Mouse (Mus musculus) liver, adult 2 months (tissue): ENCODE measurements around the gene Gpd2. TPM values are rescaled to one million over a fixed set of nuclear protein-coding genes. Genes with fewer than 3 reads are reported as not detected.

Experiments
- DNase-seq: peaks from one replicate; pipeline ENCODE4 v3.0.0-alpha.2; 2011; ENCODE audit warnings: low read depth, low spot score; ENCODE audit errors: extremely low read depth
- H3K27ac ChIP-seq: fragments of 200-500 bp; replicated peaks from 2 replicates; pipeline ENCODE4 v1.5.1; 2012; ENCODE audit warnings: low read depth, mild to moderate bottlenecking, control low read depth, inconsistent platforms, low read length; ENCODE audit not compliant: insufficient read depth
- H3K27me3 ChIP-seq: fragments of 200-500 bp; 2 replicates; pipeline ENCODE4 v1.6.1; 2012; ENCODE audit warnings: mild to moderate bottlenecking, moderate library complexity, low read length, inconsistent platforms; ENCODE audit not compliant: control insufficient read depth, insufficient read depth
- H3K36me3 ChIP-seq: fragments of 200-500 bp; 2 replicates; pipeline ENCODE4 v1.6.1; 2012; ENCODE audit warnings: low read length, inconsistent platforms; ENCODE audit not compliant: control insufficient read depth, insufficient read depth
- H3K4me1 ChIP-seq: fragments of 200-500 bp; 2 replicates; pipeline ENCODE4 v1.6.1; 2011; ENCODE audit warnings: low read length; ENCODE audit not compliant: control insufficient read depth, insufficient read depth
- H3K4me3 ChIP-seq: fragments of 200-500 bp; 2 replicates; pipeline ENCODE4 v1.5.1; 2011; ENCODE audit warnings: low read depth, mild to moderate bottlenecking, control low read depth, low read length, moderate library complexity; ENCODE audit not compliant: insufficient read depth
- H3K79me2 ChIP-seq: fragments of 200-500 bp; 2 replicates; pipeline ENCODE4 v1.6.1; 2012; ENCODE audit warnings: inconsistent platforms, mild to moderate bottlenecking, low read length, moderate library complexity; ENCODE audit not compliant: control insufficient read depth, insufficient read depth
- H3K9ac ChIP-seq: fragments of 200-500 bp; 2 replicates; pipeline ENCODE4 v1.6.1; 2012; ENCODE audit warnings: low read depth, mild to moderate bottlenecking, control low read depth, inconsistent platforms, low read length
- CTCF ChIP-seq: fragments of 200-500 bp; IDR thresholded peaks from 2 replicates; pipeline ENCODE4 v1.5.1; 2011; ENCODE audit warnings: low read depth, low read length, control low read depth
- POLR2A ChIP-seq: fragments of 200-500 bp; IDR thresholded peaks from 2 replicates; pipeline ENCODE4 v1.6.1; 2011; ENCODE audit warnings: low read length, control low read depth; ENCODE audit not compliant: insufficient read depth; ENCODE audit errors: extremely low read depth
- WGBS: fragments of 180-500 bp; shearing (Covaris S2); methylation state at CpG from one replicate; pipeline ENCODE4 v1.1.7; 2018; 5-methylcytosine and 5-hydroxymethylcytosine counted together
- polyA plus RNA-seq: library from polyadenylated mRNA; depleted of rRNA; stranded (reverse); fragments of >200 nt; gene quantifications from 2 replicates; pipeline ENCODE4 v1.2.3, GENCODE M21; 2012
- total RNA-seq: library from RNA; depleted of rRNA; stranded (reverse); fragments of >200 nt; gene quantifications from 2 replicates; pipeline ENCODE4 v1.2.3, GENCODE M21; 2014

The Gpd2 gene
- total and polyA plus RNA-seq, 2 experiments, result 7.1 to 12.3 TPM

GRCm38 (mm10) chr2:57293571-57293970, 56.1 kb downstream of the Gpd2 start:
- Histone ChIP-seq H3K4me1 (peaks cover 2% of the 10 kb centered on the region; the same call in 1 of the 2 replicates), H3K36me3 (peaks cover 3% of the 10 kb centered on the region), H3K27ac (no peak overlapping the region), H3K4me3 (no peak overlapping the region), H3K9ac (no peak overlapping the region), H3K27me3 (no peaks in the 10 kb centered on the region), H3K79me2 (no peaks in the 10 kb centered on the region; the same call in 1 of the 2 replicates)
- no peak for TF ChIP-seq CTCF
- no peak for TF ChIP-seq POLR2A
- WGBS, result 90% methylated on average over 2 of the region's 2 CpGs
- peak; percentile 62 for DNase-seq

GRCm38 (mm10) chr2:57296069-57296468, 58.6 kb downstream of the Gpd2 start:
- H3K36me3 ChIP-seq, result no peaks in the 10 kb centered on the region; the same call in none of the 2 replicates
- no peak overlapping the region for H3K27ac ChIP-seq
- WGBS, result 78% methylated on average over 4 of the region's 4 CpGs
- H3K27me3 ChIP-seq, result no peaks in the 10 kb centered on the region
- H3K9ac ChIP-seq, result no peak overlapping the region
- no peak for TF ChIP-seq POLR2A
- TF ChIP-seq CTCF, result no peak
- no peak for DNase-seq
- H3K4me3 ChIP-seq, result no peak overlapping the region
- H3K4me1 ChIP-seq, result peaks cover 2% of the 10 kb centered on the region; the same call in 1 of the 2 replicates
- H3K79me2 ChIP-seq, result no peaks in the 10 kb centered on the region; the same call in 1 of the 2 replicates

- TF ChIP-seq POLR2A (no peak), CTCF (no peak)
- Histone ChIP-seq H3K36me3 (no peaks in the 10 kb centered on the region; the same call in none of the 2 replicates), H3K4me1 (peaks cover 5% of the 10 kb centered on the region), H3K9ac (no peak overlapping the region), H3K27ac (no peak overlapping the region), H3K27me3 (no peaks in the 10 kb centered on the region), H3K4me3 (no peak overlapping the region), H3K79me2 (no peaks in the 10 kb centered on the region; the same call in 1 of the 2 replicates)
- no peak for DNase-seq
- 89% methylated on average over 4 of the region's 4 CpGs for WGBS
Observed at GRCm38 (mm10) chr2:57297226-57297625, 59.8 kb downstream of the Gpd2 start.

GRCm38 (mm10) chr2:57301539-57301938, 64.1 kb downstream of the Gpd2 start:
- Histone ChIP-seq H3K4me3 (no peak overlapping the region), H3K27ac (no peak overlapping the region), H3K36me3 (peaks cover 14% of the 10 kb centered on the region), H3K27me3 (no peaks in the 10 kb centered on the region), H3K9ac (no peak overlapping the region), H3K79me2 (peaks cover 2% of the 10 kb centered on the region; the same call in 1 of the 2 replicates), H3K4me1 (peaks cover 2% of the 10 kb centered on the region)
- DNase-seq, result peak; percentile 88
- WGBS, result 28% methylated on average over 3 of the region's 3 CpGs
- TF ChIP-seq POLR2A (no peak), CTCF (no peak)

GRCm38 (mm10) chr2:57304212-57304611, 66.8 kb downstream of the Gpd2 start:
- DNase-seq, result no peak
- H3K4me1 ChIP-seq, result peaks cover 2% of the 10 kb centered on the region
- H3K9ac ChIP-seq, result no peak overlapping the region
- H3K4me3 ChIP-seq, result no peak overlapping the region
- 95% methylated on average over 4 of the region's 4 CpGs for WGBS
- H3K27me3 ChIP-seq, result no peaks in the 10 kb centered on the region
- TF ChIP-seq POLR2A, result no peak
- no peak for TF ChIP-seq CTCF
- peaks cover 2% of the 10 kb centered on the region; the same call in 1 of the 2 replicates for H3K79me2 ChIP-seq
- H3K36me3 ChIP-seq, result peaks cover 32% of the 10 kb centered on the region
- H3K27ac ChIP-seq, result no peak overlapping the region

- H3K4me3 ChIP-seq, result no peak overlapping the region
- WGBS, result 93% methylated on average over 7 of the region's 7 CpGs
- no peaks in the 10 kb centered on the region for H3K4me1 ChIP-seq
- H3K27ac ChIP-seq, result no peak overlapping the region
- H3K36me3 ChIP-seq, result peaks cover 19% of the 10 kb centered on the region
- H3K9ac ChIP-seq, result no peak overlapping the region
- H3K79me2 ChIP-seq, result no peaks in the 10 kb centered on the region; the same call in 1 of the 2 replicates
- TF ChIP-seq POLR2A, result no peak
- TF ChIP-seq CTCF, result no peak
- no peak for DNase-seq
- no peaks in the 10 kb centered on the region for H3K27me3 ChIP-seq
Observed at GRCm38 (mm10) chr2:57312268-57312797, 74.9 kb downstream of the Gpd2 start.
